Mouse (Mus musculus): ENCODE data around the gene Rtl10.
"Not testable (repeated sequence)": the region's sequence is repeated elsewhere in the genome, so short reads cannot be mapped to it uniquely, and the experiment has no call there.

The Rtl10 gene

DNA sequence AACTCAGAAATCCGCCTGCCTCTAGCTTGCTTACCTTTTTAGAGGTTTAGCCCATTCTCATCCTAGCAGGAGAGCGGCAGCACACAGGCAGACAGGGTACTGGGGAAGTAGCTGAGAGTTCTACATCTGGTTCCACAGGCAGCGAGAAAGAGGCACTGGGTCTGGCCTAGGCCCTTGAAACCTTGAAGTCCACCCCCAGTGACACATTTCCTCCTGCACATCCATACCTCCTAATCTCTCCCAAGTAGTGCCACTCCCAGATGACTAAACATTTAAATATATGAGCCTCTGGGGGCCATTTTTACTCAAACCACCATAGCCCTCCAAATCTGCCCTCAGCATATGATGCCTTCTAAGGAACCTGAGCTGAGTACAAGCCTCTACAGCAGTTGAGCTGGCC is 16.3 kb upstream of the Rtl10 start:
- no peak for DNase-seq (ENCODE audit: extremely low spot score, low read depth, low spot score)

DNA sequence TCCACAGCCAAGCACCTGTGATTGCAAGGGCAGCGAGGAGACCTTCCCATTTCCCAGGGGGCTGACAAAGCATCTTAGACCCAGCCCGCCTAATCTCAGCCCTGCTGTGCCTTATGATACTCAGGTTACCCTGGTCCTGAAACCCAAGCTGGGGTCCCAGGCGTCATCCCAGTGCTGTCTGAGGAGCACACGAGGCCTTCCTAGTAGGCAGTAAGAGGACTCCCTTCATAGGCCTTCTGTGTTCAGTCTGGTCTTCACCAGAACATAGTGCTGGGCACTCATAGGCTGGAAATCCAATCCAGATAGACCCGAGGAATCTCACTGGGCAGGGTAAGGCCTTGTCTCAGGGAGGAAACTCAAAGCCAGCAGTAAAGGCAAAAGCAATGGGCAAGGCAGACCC is 14.9 kb upstream of the Rtl10 start:
- DNase-seq (ENCODE audit: extremely low spot score, low read depth, low spot score): no peak

GRCm38 (mm10) chr16:18484386-18484785 is 14.3 kb upstream of the Rtl10 start:
- no peak for DNase-seq (ENCODE audit: extremely low spot score, low read depth, low spot score)

DNA sequence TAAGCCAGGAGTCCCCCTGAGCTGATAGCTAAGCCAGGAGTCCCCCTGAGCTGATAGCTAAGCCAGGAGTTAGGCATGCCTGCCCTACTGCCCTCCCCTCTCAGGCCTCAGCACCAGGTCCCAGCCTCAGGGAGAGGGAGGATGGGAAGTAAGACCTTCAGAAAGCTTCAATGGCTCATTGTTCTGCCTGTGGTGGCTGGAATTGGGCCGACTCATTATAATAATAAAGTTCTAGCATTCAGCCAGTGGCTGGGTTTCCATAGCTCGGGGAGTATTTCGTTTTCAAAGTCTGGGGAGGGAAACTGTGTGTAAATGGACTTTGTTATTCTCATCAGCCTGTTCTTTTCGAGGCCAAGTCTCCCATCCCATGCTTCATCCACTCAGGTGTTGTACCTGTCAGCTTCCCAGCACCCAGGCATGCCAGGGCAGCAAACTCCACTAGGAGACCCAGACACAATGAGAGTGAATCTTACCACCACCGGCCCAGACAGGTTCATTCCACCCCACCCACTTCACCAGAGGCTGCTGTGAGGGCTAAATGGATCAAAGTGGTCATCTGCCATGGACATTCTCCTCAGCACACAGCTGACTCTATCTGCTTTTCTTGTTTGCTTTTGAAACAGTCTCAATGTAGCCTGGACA is 13.8 kb upstream of the Rtl10 start:
- DNase-seq (ENCODE audit: extremely low spot score, low read depth, low spot score): no peak

GRCm38 (mm10) chr16:18486126-18486525 is 12.6 kb upstream of the Rtl10 start:
- no peak for DNase-seq (ENCODE audit: extremely low spot score, low read depth, low spot score)

GRCm38 (mm10) chr16:18490281-18490680 is 8.4 kb upstream of the Rtl10 start:
- no peak for DNase-seq (ENCODE audit: extremely low spot score, low read depth, low spot score)

DNA sequence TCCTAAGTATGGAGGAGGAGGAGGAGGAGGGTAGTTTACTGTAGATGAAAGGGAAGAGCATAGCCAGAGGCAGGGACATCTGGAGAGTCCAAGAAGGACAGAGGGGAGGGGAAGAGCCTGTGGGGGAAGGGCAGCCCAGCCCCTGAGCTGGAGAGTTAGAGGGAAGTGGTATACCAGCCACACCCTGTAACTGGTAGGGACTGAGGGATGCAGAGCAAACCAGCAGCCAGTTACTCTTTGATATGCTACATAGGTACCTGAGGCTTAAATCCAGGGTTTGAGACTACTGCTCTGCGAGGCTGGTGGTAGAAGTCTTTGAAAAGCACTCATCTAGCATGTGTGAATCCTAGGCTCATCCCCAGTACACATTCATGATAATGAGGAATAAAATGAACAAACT is 7.8 kb upstream of the Rtl10 start:
- DNase-seq (ENCODE audit: extremely low spot score, low read depth, low spot score): no peak

GRCm38 (mm10) chr16:18497865-18498515 is 711 bp upstream of the Rtl10 start:
- peak; percentile 14 for DNase-seq (ENCODE audit: extremely low spot score, low read depth, low spot score)

- no peak for DNase-seq (ENCODE audit: extremely low spot score, low read depth, low spot score)
These were observed 295 bp downstream of the Rtl10 start for GRCm38 (mm10) chr16:18498996-18499395.

DNA sequence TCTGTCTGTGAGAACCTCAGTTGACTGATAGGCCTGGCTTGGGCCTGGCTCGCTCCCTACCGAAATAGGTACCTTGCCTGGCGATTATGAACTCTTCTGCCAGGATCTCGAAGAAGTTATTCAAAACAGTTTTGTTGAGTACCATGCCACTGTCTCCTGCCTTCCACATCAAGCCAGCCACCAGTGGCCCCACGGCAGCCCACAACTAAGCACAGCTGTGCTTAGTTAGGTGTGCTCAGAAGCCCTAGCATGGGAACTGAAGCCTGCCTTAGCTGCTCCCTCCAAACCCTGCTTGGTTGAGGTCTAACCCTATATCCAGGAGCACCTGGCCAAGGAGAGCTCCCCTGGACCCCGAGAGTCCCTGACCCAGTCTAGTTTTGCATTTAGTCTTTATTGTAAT is 2.8 kb downstream of the Rtl10 start:
- DNase-seq (ENCODE audit: extremely low spot score, low read depth, low spot score): no peak

DNA sequence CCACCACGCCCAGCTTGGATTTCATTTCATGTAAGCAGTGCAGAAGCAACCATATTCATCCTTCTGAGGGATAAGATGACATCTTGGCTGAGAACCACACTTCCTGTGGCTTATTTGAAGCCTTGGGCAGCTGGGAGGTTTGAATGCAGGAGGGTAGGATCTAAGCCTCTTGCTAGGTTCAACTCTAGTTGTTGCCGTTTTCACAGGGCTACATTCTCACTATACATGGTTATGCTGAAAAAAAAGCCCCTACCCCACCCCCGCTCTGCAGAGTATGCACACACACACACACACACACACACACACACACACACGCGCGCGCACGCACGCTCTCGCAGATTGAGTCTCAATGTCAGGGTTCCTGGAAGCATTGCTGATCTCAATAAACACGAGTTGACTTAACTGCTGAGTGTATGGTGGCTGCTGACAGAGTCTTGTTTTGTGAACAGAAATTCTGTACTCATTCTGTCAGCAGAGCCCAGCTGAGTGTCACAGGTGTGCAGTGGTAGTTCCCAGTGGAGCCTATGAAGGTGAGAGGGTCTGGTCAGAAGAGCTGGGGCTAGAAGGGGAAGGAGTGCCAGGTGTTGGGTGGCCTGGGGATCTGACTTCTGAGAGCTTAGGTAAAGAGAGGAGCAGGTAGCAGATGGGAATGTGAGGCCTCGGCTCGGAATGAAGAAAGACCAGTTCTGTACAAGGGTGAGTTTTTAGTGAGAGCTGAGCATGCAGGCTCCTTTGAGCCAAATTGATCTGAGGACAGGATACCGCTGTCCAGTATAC is 5.1 kb downstream of the Rtl10 start:
- no peak for DNase-seq (ENCODE audit: extremely low spot score, low read depth, low spot score)

DNA sequence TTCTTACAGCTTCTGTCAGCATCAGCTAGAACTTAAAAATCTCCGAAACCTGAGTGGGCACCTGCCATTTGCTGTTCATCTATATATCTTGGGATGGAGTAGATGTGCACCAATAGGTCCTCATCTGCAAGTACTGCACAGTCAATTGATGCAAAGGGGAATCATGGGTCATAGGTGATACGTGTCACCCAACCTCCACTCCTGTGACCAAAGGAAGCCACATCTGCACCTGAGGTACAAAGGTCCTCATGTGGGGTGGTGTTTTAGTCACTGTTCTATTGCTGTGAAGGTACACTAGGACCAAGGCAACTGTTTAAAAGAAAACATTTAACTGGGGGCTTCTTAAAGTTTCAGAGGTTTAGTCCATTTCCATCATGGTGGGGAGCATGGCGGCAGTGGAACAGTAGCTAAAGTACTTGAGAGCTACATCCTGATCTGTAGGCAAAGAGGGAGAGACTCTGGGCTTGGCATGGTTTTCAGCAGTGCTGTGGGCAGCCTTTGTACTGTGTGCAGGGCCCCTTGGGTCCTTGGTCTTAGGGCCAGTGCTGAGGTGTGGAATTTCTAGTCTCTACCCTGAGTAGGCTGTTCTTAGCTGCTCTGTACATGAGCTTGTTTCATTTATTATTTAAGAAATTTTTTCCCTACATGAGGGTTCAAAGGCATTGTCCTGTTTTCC is 8.0 kb downstream of the Rtl10 start:
- no peak for DNase-seq (ENCODE audit: extremely low spot score, low read depth, low spot score)

DNA sequence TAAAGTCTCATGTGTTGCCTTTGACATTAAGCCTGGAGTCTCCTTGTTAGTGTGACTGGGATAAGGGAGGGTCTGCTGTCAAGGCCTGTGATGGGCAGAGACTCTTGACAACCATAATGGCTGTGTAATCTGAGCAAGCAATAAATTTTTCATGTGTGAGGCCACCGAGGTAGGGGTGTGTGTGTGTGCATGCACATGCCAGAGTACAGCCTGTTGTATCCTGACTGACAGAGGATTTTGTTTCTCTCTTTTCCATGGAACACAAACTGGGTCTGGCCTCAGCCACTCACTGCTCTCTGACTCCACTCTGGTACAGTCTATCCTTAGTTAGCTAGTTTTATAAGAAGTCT is 8.5 kb downstream of the Rtl10 start:
- DNase-seq (ENCODE audit: extremely low spot score, low read depth, low spot score): no peak

GRCm38 (mm10) chr16:18511741-18512140 is 13.0 kb downstream of the Rtl10 start:
- no peak for DNase-seq (ENCODE audit: extremely low spot score, low read depth, low spot score)

- DNase-seq (ENCODE audit: extremely low spot score, low read depth, low spot score): no peak
These were observed 14.8 kb downstream of the Rtl10 start for GRCm38 (mm10) chr16:18513508-18513907.

- DNase-seq (ENCODE audit: extremely low spot score, low read depth, low spot score): no peak
These were observed 19.4 kb downstream of the Rtl10 start for GRCm38 (mm10) chr16:18518091-18518490.

GRCm38 (mm10) chr16:18523563-18524245 is 25.0 kb downstream of the Rtl10 start:
- no peak for DNase-seq (ENCODE audit: extremely low spot score, low read depth, low spot score)

DNA sequence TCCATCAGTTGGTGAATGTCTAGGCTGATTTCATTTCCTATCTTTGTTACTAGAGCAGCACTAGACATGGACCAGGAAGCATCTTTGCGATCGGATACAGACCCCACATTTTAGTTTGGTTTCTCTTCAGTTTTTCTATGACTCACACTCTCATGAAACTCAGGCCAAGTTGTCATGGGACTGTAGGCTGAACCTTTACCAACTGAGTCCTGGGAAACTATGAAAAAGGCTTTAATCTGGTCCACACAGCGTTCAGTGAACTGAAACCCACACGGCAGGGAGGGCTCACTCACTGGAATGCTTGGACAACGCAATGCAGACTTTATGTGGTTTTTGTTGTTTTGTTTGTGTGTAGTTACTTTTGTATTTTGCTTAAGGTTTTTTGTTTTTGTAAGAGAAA is 30.0 kb downstream of the Rtl10 start:
- DNase-seq (ENCODE audit: extremely low spot score, low read depth, low spot score): no peak

- not testable (repeated sequence) for DNase-seq (ENCODE audit: extremely low spot score, low read depth, low spot score)
These were observed 34.4 kb downstream of the Rtl10 start for GRCm38 (mm10) chr16:18533061-18533460.

GRCm38 (mm10) chr16:18537407-18537990 is 38.8 kb downstream of the Rtl10 start:
- no peak for DNase-seq (ENCODE audit: extremely low spot score, low read depth, low spot score)

DNA sequence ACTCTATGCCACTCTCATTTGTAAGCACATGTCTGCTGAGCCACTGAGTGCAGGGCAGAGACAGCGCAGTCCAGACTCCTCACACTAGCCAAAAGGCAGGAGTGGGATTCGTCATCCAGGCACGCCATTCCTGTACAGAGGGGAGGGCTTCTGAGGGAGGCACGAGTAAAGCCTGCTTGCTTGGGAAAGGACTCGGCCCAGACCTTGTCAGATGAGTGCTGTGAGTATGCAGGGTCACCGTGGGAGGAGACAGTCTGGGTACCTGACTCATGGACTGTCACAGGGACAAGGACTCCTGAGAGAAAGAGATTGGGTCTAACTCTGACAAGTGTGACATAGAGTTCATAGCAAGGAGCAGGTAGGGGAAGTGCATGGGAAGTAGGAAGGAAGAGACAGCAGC is 40.6 kb downstream of the Rtl10 start:
- no peak for DNase-seq (ENCODE audit: extremely low spot score, low read depth, low spot score)
